ENCODE assay signal across 8 mouse cellular contexts in the genomic region with DNA sequence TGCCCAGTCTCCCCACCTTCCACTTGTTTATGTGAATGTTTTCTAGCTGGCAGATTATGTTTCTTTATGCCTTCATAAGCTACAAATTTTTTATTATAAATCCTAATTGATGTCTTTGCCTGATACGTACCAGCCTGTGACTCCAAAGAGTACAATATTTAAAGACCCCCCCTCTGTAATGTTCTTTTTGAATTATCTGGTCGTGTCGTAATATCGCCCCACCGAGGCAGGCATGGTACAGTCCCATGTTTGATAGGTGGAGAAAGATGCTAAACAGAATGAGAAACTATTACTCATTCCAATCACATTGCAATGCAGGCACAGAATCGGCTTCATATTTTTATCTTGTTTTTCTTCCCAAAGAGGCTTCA. TPM values are rescaled to one million over a fixed set of nuclear protein-coding genes. Genes with fewer than 3 reads are reported as not detected.
A peak's percentile ranks its signal among the peaks of the same experiment; 100 is the strongest.
DNase-seq lines count a peak whose midpoint lies in the region; ATAC-seq and TF ChIP-seq lines count a peak whose summit lies in the region.

No protein-coding gene starts in this region.

- WGBS in lung, embryonic 16.5 days: 2% methylated on average over 6 of the region's 6 CpGs

- H3K27me3 ChIP-seq in lung, embryonic 16.5 days (ENCODE audit: control insufficient read depth, insufficient read depth, low read depth, low read length): no peaks in the 10 kb centered on the region

- H3K9ac ChIP-seq in lung, embryonic 16.5 days (ENCODE audit: low read length): peak overlapping the region; percentile 1; the same call in 1 of the 2 replicates

- intact Hi-C loops in gastrocnemius, postnatal 14 days (cut with DNase I; ENCODE audit: low total_unique reads): no loop called here

- ATAC-seq in lung, embryonic 16.5 days (ENCODE audit: low read depth): peak; percentile 44
- ATAC-seq in erythroblast, adult 5-6 weeks (replicated peaks; ENCODE audit: low FRiP score, poor library complexity, severe bottlenecking): peak; percentile 65

- H3K9me3 ChIP-seq in lung, embryonic 16.5 days (ENCODE audit: control insufficient read depth, low read length): no peaks in the 10 kb centered on the region

- no peak for DNase-seq in lung, postnatal 25 days (ENCODE audit: low spot score)
- DNase-seq in T-cell, adult 2 months (ENCODE audit: low spot score): peak; percentile 58
- DNase-seq in layer of hippocampus, adult 2 months (ENCODE audit: low spot score in 2 of 2): peak; percentile 64 to 85
- DNase-seq in mesoderm, embryonic 11.5 days (ENCODE audit: low read depth, low spot score): peak; percentile 61
- no peak for DNase-seq in natural killer cell, adult 2 months (ENCODE audit: low spot score in 2 of 2)
- DNase-seq in gastrocnemius, postnatal 14 days: no peak

- H3K36me3 ChIP-seq in lung, embryonic 16.5 days (ENCODE audit: control insufficient read depth, insufficient read depth, low read length): no peaks in the 10 kb centered on the region

- peak; percentile 46 for TF ChIP-seq CTCF in layer of hippocampus, adult 2 months (conservative IDR thresholded peaks at IDR 0.05)

- H3K27ac ChIP-seq in lung, embryonic 16.5 days (ENCODE audit: low read length): peak overlapping the region; percentile 100; the same call in 1 of the 2 replicates
- H3K27ac ChIP-seq in layer of hippocampus, adult 2 months: peak overlapping the region; percentile 99

- H3K4me2 ChIP-seq in lung, embryonic 16.5 days (ENCODE audit: low read depth, low read length): peak overlapping the region; percentile 64

- H3K4me1 ChIP-seq in lung, embryonic 16.5 days (replicated peaks; ENCODE audit: control insufficient read depth, insufficient read depth, low read length): peaks cover 7% of the 10 kb centered on the region; the same call in 1 of the 2 replicates

- H3K4me3 ChIP-seq in lung, embryonic 16.5 days (ENCODE audit: low read length): peak overlapping the region; percentile 96
- peak overlapping the region; percentile 54 for H3K4me3 ChIP-seq in layer of hippocampus, adult 2 months

RNA-seq across cellular contexts. Expression of a gene that starts 0.4 kb away (rescaled TPM):
- 123 and 126 TPM in 2 replicates for polyA plus RNA-seq in lung, embryonic 16.5 days (2015; fragmentation: Nextera tagmentation; extraction: Ambion mirVana)
- 85.3 and 86.7 TPM in 2 replicates for total RNA-seq in erythroblast, adult 5-6 weeks (2015; ENCODE audit: low replicate concordance)
- total RNA-seq in erythroblast, adult 5-6 weeks (2017; ENCODE audit: low replicate concordance): 29.4 and 35.0 TPM in 2 replicates
- total RNA-seq in layer of hippocampus, adult 2 months (2021): 100 to 1,000 TPM; 733 to 764 TPM
- 10 to 100 TPM; 37.1 to 40.6 TPM for total RNA-seq in gastrocnemius, postnatal 14 days (2021)

RNA-seq across cellular contexts. Expression of a gene that starts 10.3 kb away (rescaled TPM):
- polyA plus RNA-seq in lung, embryonic 16.5 days (2015; fragmentation: Nextera tagmentation; extraction: Ambion mirVana): 17.2 and 21.2 TPM in 2 replicates
- 16.9 and 17.3 TPM in 2 replicates for total RNA-seq in erythroblast, adult 5-6 weeks (2015; ENCODE audit: low replicate concordance)
- 21.1 and 25.5 TPM in 2 replicates for total RNA-seq in erythroblast, adult 5-6 weeks (2017; ENCODE audit: low replicate concordance)
- total RNA-seq in layer of hippocampus, adult 2 months (2021): 10 to 100 TPM; 20.5 to 23.0 TPM
- total RNA-seq in gastrocnemius, postnatal 14 days (2021): 10 to 100 TPM; 15.4 to 16.0 TPM

Comparison
In these comparisons a context has a peak if more than half of its experiments do, and no peak if none do; other contexts are left out.
1. DNase-seq: peak in T-cell, adult 2 months (single experiment), layer of hippocampus, adult 2 months (2 of 2) and mesoderm, embryonic 11.5 days (single experiment); none in lung, postnatal 25 days (single experiment), natural killer cell, adult 2 months (0 of 2) and gastrocnemius, postnatal 14 days (single experiment).
2. RNA of a gene that starts 0.4 kb away (total RNA-seq): 733 to 764 TPM in layer of hippocampus, adult 2 months; 29.4 to 86.7 TPM in erythroblast, adult 5-6 weeks and 37.1 to 40.6 TPM in gastrocnemius, postnatal 14 days; every median in the first group is over 4 times any median in the second.